Mouse (Mus musculus): Measurements from ENCODE around the gene Ccr1l1.

Ccr1l1 gene

DNA sequence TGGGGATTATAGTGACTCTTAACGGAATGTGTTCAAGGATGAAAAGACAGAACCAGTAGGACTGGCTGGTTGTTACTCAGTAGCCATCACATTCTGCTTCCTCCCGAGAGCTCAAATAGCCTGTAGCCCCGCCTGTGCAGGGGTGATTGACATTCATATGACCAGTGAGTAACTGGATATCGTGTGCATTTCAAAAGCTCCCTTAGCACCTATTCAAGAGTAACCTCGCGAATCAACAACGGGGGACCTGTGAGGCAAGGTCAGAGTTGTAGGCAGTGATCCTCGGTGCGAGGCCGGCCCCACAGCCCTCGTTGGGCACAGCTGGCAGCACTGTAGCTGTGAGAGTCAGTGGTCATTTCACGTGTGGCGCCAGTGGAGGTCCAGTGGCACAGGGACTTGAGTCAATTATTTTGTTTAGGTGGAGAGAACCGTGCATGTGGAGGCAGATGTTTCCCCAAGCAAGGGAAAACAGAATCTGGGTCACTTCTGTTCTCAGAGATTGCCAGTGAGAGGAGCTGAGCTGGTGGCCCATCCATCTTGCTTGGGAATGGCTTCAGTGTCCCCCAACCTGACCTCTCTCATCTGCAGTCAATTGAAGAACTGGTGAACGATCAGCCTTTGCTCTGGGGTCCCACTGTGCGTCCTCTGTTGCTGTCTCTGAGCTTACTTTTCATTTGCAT is 50.8 kb downstream of the Ccr1l1 start:
- peak in 1 of 2 experiments; percentile 44 for DNase-seq

Data from lung, adult 18-20 months (tissue).